Mouse (Mus musculus) CH12.LX (cell line): ENCODE measurements around the gene Tshr. TPM values are rescaled to one million over a fixed set of nuclear protein-coding genes. Genes with fewer than 3 reads are reported as not detected.

Experiments used
- DNase-seq: peaks from one replicate; pipeline ENCODE4 v3.0.0-alpha.2; 2013; ENCODE audit errors: extremely low read depth
- H3K27ac ChIP-seq: 2 replicates; pipeline ENCODE4 v1.5.1; 2012; ENCODE audit warnings: low read depth, mild to moderate bottlenecking, control low read depth, moderate library complexity; ENCODE audit not compliant: insufficient read depth
- H3K27me3 ChIP-seq: replicated peaks from 2 replicates; pipeline ENCODE3; 2012; ENCODE audit warnings: inconsistent platforms
- H3K36me3 ChIP-seq, 2 experiments: replicated peaks in 1 of 2; 2 replicates each; pipeline versions ENCODE3 to v1.6.1; 2012; ENCODE audit warnings: inconsistent platforms in 1 of 2, low read length in 1 of 2, mild to moderate bottlenecking in 1 of 2, mixed read lengths in 1 of 2, moderate library complexity in 1 of 2; ENCODE audit not compliant: control insufficient read depth in 1 of 2, insufficient read depth in 1 of 2
- H3K4me1 ChIP-seq, 2 experiments: 2 replicates each; pipeline ENCODE4 v1.6.1; 2012; ENCODE audit warnings: inconsistent platforms in 1 of 2, moderate library complexity in 1 of 2; ENCODE audit not compliant: insufficient read depth in 2 of 2, control insufficient read depth in 1 of 2
- H3K4me2 ChIP-seq: 2 replicates; pipeline ENCODE4 v1.6.1; 2012; ENCODE audit warnings: low read depth, mild to moderate bottlenecking, control low read depth; ENCODE audit not compliant: poor library complexity, insufficient read depth, severe bottlenecking
- H3K4me3 ChIP-seq, 3 experiments: fragments of 150-350 bp in 1 of 3; sonication (generic) in 1 of 3; replicated peaks in 1 of 3; 2 replicates each; pipeline versions ENCODE3 to v1.5.1; 2011 to 2012; ENCODE audit warnings: low read depth in 2 of 3, low read length in 2 of 3, mild to moderate bottlenecking in 2 of 3, moderate library complexity in 2 of 3, control low read depth in 1 of 3, improper control_type of control experiment in 1 of 3, inconsistent platforms in 1 of 3, mixed read lengths in 1 of 3; ENCODE audit not compliant: poor library complexity in 1 of 3
- H3K79me2 ChIP-seq: replicated peaks from 2 replicates; pipeline ENCODE4 v1.6.1; 2012; ENCODE audit warnings: mild to moderate bottlenecking, moderate library complexity; ENCODE audit not compliant: control insufficient read depth, poor library complexity, insufficient read depth, severe bottlenecking; ENCODE audit errors: extremely low read depth
- H3K9ac ChIP-seq: 2 replicates; pipeline ENCODE4 v1.6.1; 2012; ENCODE audit warnings: low read depth, mild to moderate bottlenecking, control low read depth, moderate library complexity; ENCODE audit not compliant: insufficient read depth
- H3K9me3 ChIP-seq: replicated peaks from 2 replicates; pipeline ENCODE3; 2012; ENCODE audit warnings: low read length, inconsistent platforms, mixed read lengths
- BHLHE40 ChIP-seq: IDR thresholded peaks from 2 replicates; pipeline ENCODE4 v1.6.1; 2011; ENCODE audit warnings: mild to moderate bottlenecking, low read depth, low read length, improper control_type of control experiment
- CHD1 ChIP-seq: IDR thresholded peaks from 2 replicates; pipeline ENCODE4 v1.6.1; 2012; ENCODE audit warnings: low read depth, low read length, improper control_type of control experiment, inconsistent platforms
- E2F4 ChIP-seq: IDR thresholded peaks from 2 replicates; pipeline ENCODE4 v1.6.1; 2011; ENCODE audit warnings: low read depth, low read length, improper control_type of control experiment; ENCODE audit not compliant: insufficient replicate concordance
- ELF1 ChIP-seq: IDR thresholded peaks from 2 replicates; pipeline ENCODE4 v1.6.1; 2014; ENCODE audit warnings: low read depth, mild to moderate bottlenecking, inconsistent platforms, low read length, improper control_type of control experiment
- EP300 ChIP-seq: IDR thresholded peaks from 2 replicates; pipeline ENCODE4 v1.6.1; 2011; ENCODE audit warnings: low read length, improper control_type of control experiment
- HCFC1 ChIP-seq: IDR thresholded peaks from 2 replicates; pipeline ENCODE4 v1.6.1; 2012; ENCODE audit warnings: low read depth, mild to moderate bottlenecking, inconsistent platforms, low read length, improper control_type of control experiment
- JUN ChIP-seq: IDR thresholded peaks from 2 replicates; pipeline ENCODE4 v1.6.1; 2011; ENCODE audit warnings: low read depth, mild to moderate bottlenecking, low read length, improper control_type of control experiment, moderate library complexity; ENCODE audit not compliant: insufficient read depth
- JUND ChIP-seq: conservative IDR thresholded peaks from 2 replicates; pipeline ENCODE4 v1.6.1; 2011; ENCODE audit warnings: low read depth, low read length, improper control_type of control experiment
- MAFK ChIP-seq: IDR thresholded peaks from 2 replicates; pipeline ENCODE4 v1.6.1; 2011; ENCODE audit warnings: low read length, improper control_type of control experiment; ENCODE audit not compliant: insufficient replicate concordance
- MEF2A ChIP-seq: IDR thresholded peaks from 2 replicates; pipeline ENCODE4 v1.6.1; 2014; ENCODE audit warnings: low read depth, mild to moderate bottlenecking, inconsistent platforms, low read length, improper control_type of control experiment, borderline replicate concordance
- NELFE ChIP-seq: IDR thresholded peaks from 2 replicates; pipeline ENCODE4 v1.6.1; 2011; ENCODE audit warnings: low read depth, low read length, improper control_type of control experiment
- NRF1 ChIP-seq: IDR thresholded peaks from 2 replicates; pipeline ENCODE4 v1.6.1; 2014; ENCODE audit warnings: low read depth, mild to moderate bottlenecking, inconsistent platforms, low read length, improper control_type of control experiment, moderate library complexity
- PAX5 ChIP-seq: IDR thresholded peaks from 2 replicates; pipeline ENCODE4 v1.6.1; 2012; ENCODE audit warnings: low read length, inconsistent platforms, mixed read lengths
- POLR2A ChIP-seq: IDR thresholded peaks from 2 replicates; pipeline ENCODE4 v1.6.1; 2011; ENCODE audit warnings: low read depth, mild to moderate bottlenecking, improper control_type of control experiment, low read length
- RCOR1 ChIP-seq: conservative IDR thresholded peaks from 2 replicates; pipeline ENCODE4 v1.6.1; 2012; ENCODE audit warnings: low read depth, mild to moderate bottlenecking, inconsistent platforms, low read length, improper control_type of control experiment
- TBP ChIP-seq: conservative IDR thresholded peaks from 2 replicates; pipeline ENCODE4 v1.6.1; 2011; ENCODE audit warnings: low read depth, low read length, improper control_type of control experiment
- UBTF ChIP-seq: IDR thresholded peaks from 2 replicates; pipeline ENCODE4 v1.6.1; 2012; ENCODE audit warnings: low read depth, mild to moderate bottlenecking, inconsistent platforms, low read length, improper control_type of control experiment, moderate library complexity
- USF2 ChIP-seq: conservative IDR thresholded peaks from 2 replicates; pipeline ENCODE4 v1.6.1; 2011; ENCODE audit warnings: low read depth, low read length, improper control_type of control experiment
- ZC3H11A ChIP-seq: IDR thresholded peaks from 2 replicates; pipeline ENCODE4 v1.6.1; 2012; ENCODE audit warnings: low read depth, mild to moderate bottlenecking, inconsistent platforms, low read length, improper control_type of control experiment
- ZKSCAN1 ChIP-seq: IDR thresholded peaks from 2 replicates; pipeline ENCODE4 v1.6.1; 2012; ENCODE audit warnings: low read depth, inconsistent platforms, low read length, improper control_type of control experiment, borderline replicate concordance
- dilution Hi-C: fragments of 300-500 bp; cut with MboI; formaldehyde crosslinking; loops from 2 replicates; pipeline ENCODE4 v1.14.3; 2020; ENCODE audit warnings: low sequenced_read_pairs; ENCODE audit not compliant: extremely low pct_unique_long_range_greater_than_20kb, extremely low pct_ligation_motif_present
- in situ Hi-C: fragments of 300-500 bp; cut with MboI; formaldehyde crosslinking; loops from 3 replicates; pipeline ENCODE4 v1.14.3; 2019; ENCODE audit warnings: low sequenced_read_pairs, low pct_ligation_motif_present, low pct_unique_long_range_greater_than_20kb, mixed read lengths
- polyA plus RNA-seq: library from polyadenylated mRNA; unstranded; fragments of >175 nt; gene quantifications from 2 replicates; pipeline ENCODE4 v1.2.1, GENCODE M21; 2012; ENCODE audit warnings: low read depth; ENCODE audit not compliant: insufficient read length
- total RNA-seq, 2 experiments: library from RNA; depleted of rRNA; stranded (reverse); fragments of 300-350 nt in 1 of 2; fragments of >200 nt in 1 of 2; gene quantifications; 2 replicates each; pipeline ENCODE4 v1.2.3; 2012 to 2014

The Tshr gene
- total and polyA plus RNA-seq, 3 experiments: not detected

DNA sequence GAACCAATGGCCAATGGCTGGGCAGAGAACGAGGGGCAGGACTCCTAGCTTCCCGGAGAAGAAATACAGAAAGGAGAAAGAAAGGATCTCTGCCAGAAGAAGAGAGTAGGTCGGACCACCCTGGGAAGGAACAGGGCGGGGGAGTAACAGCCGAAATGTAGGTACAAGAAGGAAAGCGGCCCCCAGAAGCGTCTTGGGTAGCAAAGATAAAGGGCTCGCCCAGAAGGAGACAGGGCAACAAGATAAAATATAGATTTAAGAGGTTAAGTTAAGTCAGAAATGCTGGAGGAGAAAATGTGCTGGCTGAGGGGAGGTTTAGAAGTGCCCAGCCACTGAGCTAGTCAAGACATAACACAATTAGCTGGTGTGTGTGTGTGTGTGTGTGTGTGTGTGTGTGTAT lies 30.6 kb upstream of the Tshr start:
- in situ Hi-C loops (no loop called here), dilution Hi-C loops (no loop called here)
- Histone ChIP-seq H3K27me3 (no peaks in the 10 kb centered on the region), H3K9ac (no peak overlapping the region), H3K4me1 (no peaks in the 10 kb centered on the region), H3K36me3 (peaks cover 7 to 45% of the 10 kb centered on the region in 2 experiments), H3K9me3 (peaks cover 2% of the 10 kb centered on the region), H3K27ac (no peak overlapping the region), H3K4me3 (no peak overlapping the region), H3K4me2 (no peak overlapping the region), H3K79me2 (no peaks in the 10 kb centered on the region)
- no peak for DNase-seq
- TF ChIP-seq UBTF (no peak), ZC3H11A (no peak), CHD1 (no peak), EP300 (no peak), NELFE (no peak), MAFK (no peak), USF2 (no peak), TBP (no peak), PAX5 (no peak), MEF2A (no peak), NRF1 (no peak), BHLHE40 (no peak), JUND (no peak), HCFC1 (no peak), RCOR1 (no peak), ZKSCAN1 (no peak), POLR2A (no peak), JUN (no peak), E2F4 (no peak), ELF1 (no peak)

DNA sequence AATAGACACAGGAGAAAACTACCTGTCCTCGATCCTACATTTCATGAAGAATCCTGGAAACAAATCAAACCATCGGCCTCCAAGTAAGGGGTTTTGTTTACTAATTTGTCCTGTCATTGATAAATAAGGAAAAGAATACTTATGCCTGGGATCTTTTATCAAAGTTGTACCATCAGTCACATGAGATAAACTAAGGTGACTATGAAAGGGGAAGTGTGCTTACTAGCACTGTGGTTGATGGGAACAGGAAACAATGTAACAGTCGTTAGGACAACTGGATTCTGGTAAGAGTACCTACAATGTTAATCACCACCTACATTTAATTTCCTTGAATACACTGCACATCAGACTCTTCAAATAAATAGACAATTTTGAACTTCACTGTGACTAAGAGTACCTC lies 15.2 kb upstream of the Tshr start:
- dilution Hi-C loops (no loop called here), in situ Hi-C loops (no loop called here)
- H3K9me3 ChIP-seq: no peaks in the 10 kb centered on the region
- H3K27me3 ChIP-seq: no peaks in the 10 kb centered on the region
- no peak overlapping the region for H3K4me3 ChIP-seq
- H3K79me2 ChIP-seq: no peaks in the 10 kb centered on the region
- no peak overlapping the region for H3K4me2 ChIP-seq
- peaks cover 5 to 58% of the 10 kb centered on the region in 2 experiments for H3K36me3 ChIP-seq
- H3K9ac ChIP-seq: no peak overlapping the region
- DNase-seq: peak; percentile 2
- H3K4me1 ChIP-seq: 0 out of 4 replicates have a peak, but pooled peaks cover 0 to 4% of the 10 kb centered on the region in 2 experiments
- TF ChIP-seq EP300 (no peak), NRF1 (no peak)
- no peak overlapping the region for H3K27ac ChIP-seq
